Mouse (Mus musculus) MEL (cell line): Measurements from ENCODE around the gene Kctd13. TPM values are rescaled to one million over a fixed set of nuclear protein-coding genes. Genes with fewer than 3 reads are reported as not detected.

Experiments
- DNase-seq: peaks from one replicate; pipeline ENCODE4 v3.0.0; 2011; ENCODE audit warnings: low read depth, low spot score
- H3K27ac ChIP-seq: 2 replicates; pipeline ENCODE4 v1.5.1; 2012; ENCODE audit warnings: low read depth, mild to moderate bottlenecking, control low read depth, low read length, moderate library complexity; ENCODE audit not compliant: control insufficient read depth
- H3K27me3 ChIP-seq, 2 experiments: fragments of 150-350 bp in 1 of 2; sonication (generic) in 1 of 2; 2 replicates each; pipeline ENCODE4 v1.6.1; 2012; ENCODE audit warnings: low read length in 2 of 2, mild to moderate bottlenecking in 2 of 2, improper control_type of control experiment in 1 of 2, moderate library complexity in 1 of 2; ENCODE audit not compliant: insufficient read depth in 2 of 2, control insufficient read depth in 1 of 2
- H3K36me3 ChIP-seq, 2 experiments: 2 replicates each; pipeline ENCODE4 v1.6.1; 2012 to 2014; ENCODE audit warnings: low read length in 2 of 2, improper control_type of control experiment in 1 of 2, inconsistent platforms in 1 of 2, mild to moderate bottlenecking in 1 of 2; ENCODE audit not compliant: insufficient read depth in 2 of 2, control insufficient read depth in 1 of 2
- H3K4me1 ChIP-seq, 2 experiments: fragments of 150-350 bp in 1 of 2; sonication (generic) in 1 of 2; 2 replicates each; pipeline ENCODE4 v1.6.1; 2012; ENCODE audit warnings: low read length in 2 of 2, improper control_type of control experiment in 1 of 2, mild to moderate bottlenecking in 1 of 2; ENCODE audit not compliant: insufficient read depth in 2 of 2, control insufficient read depth in 1 of 2
- H3K4me3 ChIP-seq, 2 experiments: fragments of 150-350 bp in 1 of 2; sonication (generic) in 1 of 2; 2 replicates each; pipeline ENCODE4 v1.5.1; 2012; ENCODE audit warnings: low read depth in 2 of 2, low read length in 2 of 2, mild to moderate bottlenecking in 2 of 2, moderate library complexity in 2 of 2, control low read depth in 1 of 2, improper control_type of control experiment in 1 of 2; ENCODE audit not compliant: control insufficient read depth in 1 of 2, insufficient read depth in 1 of 2
- H3K79me2 ChIP-seq: 2 replicates; pipeline ENCODE4 v1.6.1; 2012; ENCODE audit warnings: mild to moderate bottlenecking, low read length, moderate library complexity; ENCODE audit not compliant: control insufficient read depth, poor library complexity, insufficient read depth
- H3K9ac ChIP-seq: 2 replicates; pipeline ENCODE4 v1.6.1; 2012; ENCODE audit warnings: low read depth, mild to moderate bottlenecking, control low read depth, low read length, moderate library complexity; ENCODE audit not compliant: control insufficient read depth, poor library complexity, severe bottlenecking
- H3K9me3 ChIP-seq: fragments of 150-350 bp; sonication (generic); replicated peaks from 2 replicates; pipeline ENCODE4 v1.6.1; 2012; ENCODE audit warnings: mild to moderate bottlenecking, low read length, improper control_type of control experiment, moderate library complexity; ENCODE audit not compliant: insufficient read depth
- ETS1 ChIP-seq: IDR thresholded peaks from 2 replicates; pipeline ENCODE4 v1.6.1; 2012; ENCODE audit warnings: low read depth, mild to moderate bottlenecking, inconsistent platforms, low read length, improper control_type of control experiment, moderate library complexity
- GATA1 ChIP-seq: IDR thresholded peaks from 2 replicates; pipeline ENCODE4 v1.6.1; 2011; ENCODE audit warnings: low read depth, low read length, improper control_type of control experiment
- HCFC1 ChIP-seq: IDR thresholded peaks from 2 replicates; pipeline ENCODE4 v1.6.1; 2012; ENCODE audit warnings: low read depth, mild to moderate bottlenecking, inconsistent platforms, low read length, improper control_type of control experiment, moderate library complexity
- MAFK ChIP-seq: IDR thresholded peaks from 2 replicates; pipeline ENCODE4 v1.6.1; 2011; ENCODE audit warnings: low read depth, mild to moderate bottlenecking, low read length, improper control_type of control experiment, borderline replicate concordance
- MAX ChIP-seq: IDR thresholded peaks from 2 replicates; pipeline ENCODE4 v1.6.1; 2011; ENCODE audit warnings: low read length, improper control_type of control experiment
- MAZ ChIP-seq: IDR thresholded peaks from 2 replicates; pipeline ENCODE4 v1.6.1; 2012; ENCODE audit warnings: low read depth, mild to moderate bottlenecking, inconsistent platforms, low read length, improper control_type of control experiment
- MEF2A ChIP-seq: IDR thresholded peaks from 2 replicates; pipeline ENCODE4 v1.6.1; 2014; ENCODE audit warnings: low read depth, mild to moderate bottlenecking, inconsistent platforms, low read length, improper control_type of control experiment; ENCODE audit not compliant: poor library complexity, insufficient replicate concordance, severe bottlenecking; ENCODE audit errors: extremely low read depth
- MYB ChIP-seq: IDR thresholded peaks from 2 replicates; pipeline ENCODE4 v1.6.1; 2011; ENCODE audit warnings: mild to moderate bottlenecking, low read depth, low read length, improper control_type of control experiment
- MYC ChIP-seq: IDR thresholded peaks from 2 replicates; pipeline ENCODE4 v1.6.1; 2011; ENCODE audit warnings: low read depth, mild to moderate bottlenecking, low read length, improper control_type of control experiment, moderate library complexity
- NELFE ChIP-seq: IDR thresholded peaks from 2 replicates; pipeline ENCODE4 v1.6.1; 2011; ENCODE audit warnings: low read depth, low read length, improper control_type of control experiment
- NRF1 ChIP-seq: IDR thresholded peaks from 2 replicates; pipeline ENCODE4 v1.6.1; 2014; ENCODE audit warnings: low read depth, mild to moderate bottlenecking, inconsistent platforms, low read length, improper control_type of control experiment, moderate library complexity; ENCODE audit not compliant: poor library complexity, insufficient read depth, severe bottlenecking
- SMC3 ChIP-seq: IDR thresholded peaks from 2 replicates; pipeline ENCODE4 v1.6.1; 2011; ENCODE audit warnings: low read depth, low read length, improper control_type of control experiment
- TBP ChIP-seq: IDR thresholded peaks from 2 replicates; pipeline ENCODE4 v1.8.0; 2011; ENCODE audit warnings: low read depth, low read length, improper control_type of control experiment
- TCF12 ChIP-seq: IDR thresholded peaks from 2 replicates; pipeline ENCODE4 v1.6.1; 2014; ENCODE audit warnings: low read depth, mild to moderate bottlenecking, inconsistent platforms, low read length, improper control_type of control experiment, moderate library complexity
- ZC3H11A ChIP-seq: IDR thresholded peaks from 2 replicates; pipeline ENCODE4 v1.6.1; 2012; ENCODE audit warnings: low read depth, mild to moderate bottlenecking, inconsistent platforms, low read length, improper control_type of control experiment
- ZKSCAN1 ChIP-seq: IDR thresholded peaks from 2 replicates; pipeline ENCODE4 v1.6.1; 2012; ENCODE audit warnings: low read depth, mild to moderate bottlenecking, inconsistent platforms, low read length, improper control_type of control experiment, moderate library complexity
- ZNF384 ChIP-seq: IDR thresholded peaks from 2 replicates; pipeline ENCODE4 v1.6.1; 2012; ENCODE audit warnings: low read depth, mild to moderate bottlenecking, inconsistent platforms, low read length, improper control_type of control experiment
- polyA plus RNA-seq, 2 experiments: library from polyadenylated mRNA; stranded (reverse) in 1 of 2; unstranded in 1 of 2; fragments of >175 nt in 1 of 2; fragments of >200 nt in 1 of 2; gene quantifications; 2 replicates each; pipeline versions ENCODE4 v1.2.1 to v1.2.4; 2012; ENCODE audit warnings: low replicate concordance in 2 of 2, low read depth in 1 of 2; ENCODE audit not compliant: insufficient read length in 2 of 2, insufficient read depth in 1 of 2, missing spikeins in 1 of 2
- total RNA-seq: library from RNA; depleted of rRNA; stranded (reverse); fragments of 300-350 nt; gene quantifications from 2 replicates; pipeline ENCODE4 v1.2.3, GENCODE M21; 2012

Kctd13 gene
- total and polyA plus RNA-seq, 3 experiments: 17.7 to 26.2 TPM; not detected in 1

DNA sequence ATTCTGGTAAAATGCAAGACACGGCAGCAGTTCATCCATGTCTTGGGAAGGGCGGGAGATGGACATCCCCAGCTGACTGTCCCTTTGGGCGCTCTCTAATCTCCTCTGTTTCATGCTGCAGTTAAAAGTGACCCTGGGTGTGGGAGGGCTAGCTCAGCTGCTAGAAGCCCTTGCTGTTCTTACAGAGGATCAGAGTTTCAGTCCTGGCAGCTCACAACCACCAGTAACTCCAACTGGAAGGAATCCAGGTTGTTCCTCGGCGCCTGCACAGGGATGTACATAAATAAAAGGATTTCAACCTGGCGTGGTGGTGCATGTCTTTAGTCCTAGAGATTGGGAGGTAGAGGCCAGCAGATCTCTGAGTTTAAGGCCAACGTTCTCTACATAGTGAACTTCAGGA is 54.4 kb downstream of the Kctd13 start:
- H3K27me3 ChIP-seq: no peaks in the 10 kb centered on the region
- no peak overlapping the region for H3K4me3 ChIP-seq
- no peak overlapping the region for H3K9ac ChIP-seq
- H3K9me3 ChIP-seq: no peaks in the 10 kb centered on the region
- no peak for TF ChIP-seq ZC3H11A
- TF ChIP-seq MAZ: no peak
- no peak for TF ChIP-seq TCF12
- TF ChIP-seq MAX: no peak
- TF ChIP-seq MAFK: no peak
- no peak for TF ChIP-seq TBP
- TF ChIP-seq NRF1: no peak
- no peak for TF ChIP-seq ETS1
- no peak for TF ChIP-seq GATA1
- no peak for TF ChIP-seq SMC3
- TF ChIP-seq NELFE: no peak
- TF ChIP-seq HCFC1: no peak
- no peak for TF ChIP-seq ZKSCAN1
- no peak for TF ChIP-seq MYB
- TF ChIP-seq ZNF384: no peak
- no peak for TF ChIP-seq MEF2A
- peaks cover 0 to 10% of the 10 kb centered on the region in 2 experiments; a peak in 2 of 4 replicates for H3K36me3 ChIP-seq
- no peaks in the 10 kb centered on the region for H3K79me2 ChIP-seq
- peaks cover 0 to 11% of the 10 kb centered on the region in 2 experiments; a peak in 2 of 4 replicates for H3K4me1 ChIP-seq
- H3K27ac ChIP-seq: no peak overlapping the region
- no peak for DNase-seq

DNA sequence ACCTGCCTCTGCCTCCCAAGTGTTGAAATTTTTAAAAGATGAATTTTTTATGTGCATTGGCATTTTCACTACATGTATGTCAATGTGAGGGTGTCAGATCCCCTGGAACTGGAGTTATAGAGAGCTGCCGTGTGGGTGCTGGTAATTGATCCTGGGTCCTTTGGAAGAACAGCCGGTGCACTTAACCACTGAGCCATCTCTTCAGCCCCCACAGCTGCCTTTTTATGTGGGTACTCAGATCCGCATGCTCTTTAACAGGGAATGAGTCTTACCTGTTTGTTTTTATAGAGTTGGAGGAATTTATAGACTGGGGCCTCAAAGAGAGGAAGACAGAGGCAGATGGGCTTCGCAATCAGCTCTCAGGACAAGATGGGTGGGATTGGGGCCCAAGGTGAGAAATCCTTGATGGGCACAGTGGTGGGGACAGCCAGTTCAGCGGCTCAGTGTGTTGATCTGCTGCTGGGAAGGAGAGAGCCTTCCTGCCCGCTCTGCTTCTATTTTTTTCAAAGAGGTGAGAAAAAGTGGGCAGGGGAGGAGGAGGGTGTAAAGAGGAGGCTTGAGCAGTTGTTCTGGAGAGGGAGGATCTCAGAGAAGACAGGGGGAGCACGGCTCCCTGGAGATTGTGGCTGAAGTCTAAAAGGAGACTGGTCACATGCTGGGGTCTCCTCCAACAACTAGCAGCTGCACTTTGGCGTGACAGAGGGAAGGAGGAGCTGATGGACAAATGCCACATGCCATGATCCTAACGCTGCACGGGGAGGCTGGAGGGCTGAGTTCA is 56.2 kb downstream of the Kctd13 start:
- Histone ChIP-seq H3K9me3 (no peaks in the 10 kb centered on the region), H3K36me3 (peaks cover 0 to 8% of the 10 kb centered on the region in 2 experiments; a peak in 2 of 4 replicates)

More for the DNA sequence above, 56.2 kb downstream of the Kctd13 start:
- Histone ChIP-seq H3K4me3 (no peak overlapping the region), H3K27me3 (no peaks in the 10 kb centered on the region), H3K9ac (no peak overlapping the region), H3K27ac (no peak overlapping the region), H3K79me2 (no peaks in the 10 kb centered on the region), H3K4me1 (peaks cover 0 to 11% of the 10 kb centered on the region in 2 experiments; a peak in 2 of 4 replicates)
- DNase-seq: no peak
- TF ChIP-seq SMC3 (no peak), HCFC1 (no peak), MYC (no peak)
